Mouse (Mus musculus) MEL (cell line): ENCODE measurements around the gene Itgb2. TPM values are rescaled to one million over a fixed set of nuclear protein-coding genes. Genes with fewer than 3 reads are reported as not detected.
A peak's percentile ranks its signal among the peaks of the same experiment; 100 is the strongest.

Source experiments
- DNase-seq: peaks from one replicate; pipeline ENCODE4 v3.0.0; 2011; ENCODE audit warnings: low read depth, low spot score
- H3K27ac ChIP-seq: 2 replicates; pipeline ENCODE4 v1.5.1; 2012; ENCODE audit warnings: low read depth, mild to moderate bottlenecking, control low read depth, low read length, moderate library complexity; ENCODE audit not compliant: control insufficient read depth
- H3K27me3 ChIP-seq, 2 experiments: fragments of 150-350 bp in 1 of 2; sonication (generic) in 1 of 2; 2 replicates each; pipeline ENCODE4 v1.6.1; 2012; ENCODE audit warnings: low read length in 2 of 2, mild to moderate bottlenecking in 2 of 2, improper control_type of control experiment in 1 of 2, moderate library complexity in 1 of 2; ENCODE audit not compliant: insufficient read depth in 2 of 2, control insufficient read depth in 1 of 2
- H3K36me3 ChIP-seq, 2 experiments: 2 replicates each; pipeline ENCODE4 v1.6.1; 2012 to 2014; ENCODE audit warnings: low read length in 2 of 2, improper control_type of control experiment in 1 of 2, inconsistent platforms in 1 of 2, mild to moderate bottlenecking in 1 of 2; ENCODE audit not compliant: insufficient read depth in 2 of 2, control insufficient read depth in 1 of 2
- H3K4me1 ChIP-seq, 2 experiments: fragments of 150-350 bp in 1 of 2; sonication (generic) in 1 of 2; 2 replicates each; pipeline ENCODE4 v1.6.1; 2012; ENCODE audit warnings: low read length in 2 of 2, improper control_type of control experiment in 1 of 2, mild to moderate bottlenecking in 1 of 2; ENCODE audit not compliant: insufficient read depth in 2 of 2, control insufficient read depth in 1 of 2
- H3K4me3 ChIP-seq, 2 experiments: fragments of 150-350 bp in 1 of 2; sonication (generic) in 1 of 2; 2 replicates each; pipeline ENCODE4 v1.5.1; 2012; ENCODE audit warnings: low read depth in 2 of 2, low read length in 2 of 2, mild to moderate bottlenecking in 2 of 2, moderate library complexity in 2 of 2, control low read depth in 1 of 2, improper control_type of control experiment in 1 of 2; ENCODE audit not compliant: control insufficient read depth in 1 of 2, insufficient read depth in 1 of 2
- H3K79me2 ChIP-seq: 2 replicates; pipeline ENCODE4 v1.6.1; 2012; ENCODE audit warnings: mild to moderate bottlenecking, low read length, moderate library complexity; ENCODE audit not compliant: control insufficient read depth, poor library complexity, insufficient read depth
- H3K9ac ChIP-seq: 2 replicates; pipeline ENCODE4 v1.6.1; 2012; ENCODE audit warnings: low read depth, mild to moderate bottlenecking, control low read depth, low read length, moderate library complexity; ENCODE audit not compliant: control insufficient read depth, poor library complexity, severe bottlenecking
- H3K9me3 ChIP-seq: fragments of 150-350 bp; sonication (generic); replicated peaks from 2 replicates; pipeline ENCODE4 v1.6.1; 2012; ENCODE audit warnings: mild to moderate bottlenecking, low read length, improper control_type of control experiment, moderate library complexity; ENCODE audit not compliant: insufficient read depth
- CHD1 ChIP-seq: IDR thresholded peaks from 2 replicates; pipeline ENCODE4 v1.6.1; 2012; ENCODE audit warnings: low read depth, mild to moderate bottlenecking, inconsistent platforms, low read length, improper control_type of control experiment
- E2F4 ChIP-seq: IDR thresholded peaks from 2 replicates; pipeline ENCODE4 v1.6.1; 2011; ENCODE audit warnings: low read depth, low read length, improper control_type of control experiment, borderline replicate concordance
- EP300 ChIP-seq, 2 experiments: IDR thresholded peaks; 2 replicates each; pipeline ENCODE4 v1.6.1; 2011; ENCODE audit warnings: improper control_type of control experiment in 2 of 2, low read length in 2 of 2, low read depth in 1 of 2, mild to moderate bottlenecking in 1 of 2
- JUND ChIP-seq: IDR thresholded peaks from 2 replicates; pipeline ENCODE4 v1.6.1; 2011; ENCODE audit warnings: low read depth, mild to moderate bottlenecking, improper control_type of control experiment, low read length
- MAX ChIP-seq: IDR thresholded peaks from 2 replicates; pipeline ENCODE4 v1.6.1; 2011; ENCODE audit warnings: low read length, improper control_type of control experiment
- MEF2A ChIP-seq: IDR thresholded peaks from 2 replicates; pipeline ENCODE4 v1.6.1; 2014; ENCODE audit warnings: low read depth, mild to moderate bottlenecking, inconsistent platforms, low read length, improper control_type of control experiment; ENCODE audit not compliant: poor library complexity, insufficient replicate concordance, severe bottlenecking; ENCODE audit errors: extremely low read depth
- MXI1 ChIP-seq: IDR thresholded peaks from 2 replicates; pipeline ENCODE4 v1.6.1; 2011; ENCODE audit warnings: mild to moderate bottlenecking, low read depth, low read length, improper control_type of control experiment
- MYB ChIP-seq: IDR thresholded peaks from 2 replicates; pipeline ENCODE4 v1.6.1; 2011; ENCODE audit warnings: mild to moderate bottlenecking, low read depth, low read length, improper control_type of control experiment
- MYC ChIP-seq: IDR thresholded peaks from 2 replicates; pipeline ENCODE4 v1.6.1; 2011; ENCODE audit warnings: low read depth, mild to moderate bottlenecking, low read length, improper control_type of control experiment, moderate library complexity
- POLR2AphosphoS2 ChIP-seq: IDR thresholded peaks from 2 replicates; pipeline ENCODE4 v1.6.1; 2011; ENCODE audit warnings: low read length, improper control_type of control experiment
- POLR2AphosphoS5 ChIP-seq: IDR thresholded peaks from 2 replicates; pipeline ENCODE4 v1.6.1; 2012; ENCODE audit warnings: low read depth, borderline replicate concordance, mild to moderate bottlenecking, inconsistent platforms, low read length, moderate library complexity, mixed read lengths
- RCOR1 ChIP-seq: IDR thresholded peaks from 2 replicates; pipeline ENCODE4 v1.6.1; 2012; ENCODE audit warnings: low read depth, mild to moderate bottlenecking, inconsistent platforms, low read length, improper control_type of control experiment
- TAL1 ChIP-seq: IDR thresholded peaks from 2 replicates; pipeline ENCODE4 v1.6.1; 2012; ENCODE audit warnings: mild to moderate bottlenecking, inconsistent platforms, low read length, moderate library complexity, mixed read lengths
- TCF12 ChIP-seq: IDR thresholded peaks from 2 replicates; pipeline ENCODE4 v1.6.1; 2014; ENCODE audit warnings: low read depth, mild to moderate bottlenecking, inconsistent platforms, low read length, improper control_type of control experiment, moderate library complexity
- USF2 ChIP-seq, 2 experiments: IDR thresholded peaks; 2 replicates each; pipeline ENCODE4 v1.6.1; 2011 to 2012; ENCODE audit warnings: improper control_type of control experiment in 2 of 2, low read length in 2 of 2, borderline replicate concordance in 1 of 2, inconsistent platforms in 1 of 2, low read depth in 1 of 2, mild to moderate bottlenecking in 1 of 2; ENCODE audit not compliant: insufficient read depth in 1 of 2
- ZNF384 ChIP-seq: IDR thresholded peaks from 2 replicates; pipeline ENCODE4 v1.6.1; 2012; ENCODE audit warnings: low read depth, mild to moderate bottlenecking, inconsistent platforms, low read length, improper control_type of control experiment
- polyA plus RNA-seq, 2 experiments: library from polyadenylated mRNA; stranded (reverse) in 1 of 2; unstranded in 1 of 2; fragments of >175 nt in 1 of 2; fragments of >200 nt in 1 of 2; gene quantifications; 2 replicates each; pipeline versions ENCODE4 v1.2.1 to v1.2.4; 2012; ENCODE audit warnings: low replicate concordance in 2 of 2, low read depth in 1 of 2; ENCODE audit not compliant: insufficient read length in 2 of 2, insufficient read depth in 1 of 2, missing spikeins in 1 of 2
- total RNA-seq: library from RNA; depleted of rRNA; stranded (reverse); fragments of 300-350 nt; gene quantifications from 2 replicates; pipeline ENCODE4 v1.2.3, GENCODE M21; 2012

Itgb2 gene
- total and polyA plus RNA-seq, 3 experiments, result 36.9 to 45.8 TPM; not detected in 1

DNA sequence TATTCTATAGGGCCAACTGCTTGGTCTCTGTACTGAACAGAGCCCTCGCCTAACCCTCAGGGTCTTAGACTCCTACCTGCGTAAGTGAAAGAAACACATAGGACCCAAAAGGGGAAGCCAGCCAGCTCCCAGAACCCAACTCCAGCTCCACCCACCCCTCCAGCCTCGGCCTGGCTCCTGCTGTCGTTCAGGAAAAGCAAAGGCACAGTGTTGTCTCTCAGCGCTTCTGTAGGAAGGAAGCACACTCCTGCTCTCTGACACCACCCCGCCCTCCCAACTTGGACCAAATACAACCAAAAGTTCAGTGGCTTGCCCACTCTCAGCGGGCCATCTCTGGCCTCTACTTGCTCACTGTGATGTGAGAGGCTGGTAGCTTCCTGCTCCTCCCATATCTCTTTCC lies 6.7 kb upstream of the Itgb2 start:
- Histone ChIP-seq H3K9me3 (no peaks in the 10 kb centered on the region), H3K36me3 (peaks cover 0 to 6% of the 10 kb centered on the region in 2 experiments; a peak in 2 of 4 replicates), H3K27ac (no peak overlapping the region), H3K4me3 (peak overlapping the region; percentile 17 to 26; a peak in 3 of 4 replicates), H3K4me1 (peaks cover 0 to 11% of the 10 kb centered on the region in 2 experiments; a peak in 2 of 4 replicates), H3K27me3 (no peaks in the 10 kb centered on the region), H3K9ac (peak overlapping the region; percentile 46), H3K79me2 (no peaks in the 10 kb centered on the region)
- peak; percentile 65 for DNase-seq
- TF ChIP-seq E2F4, result no peak

DNA sequence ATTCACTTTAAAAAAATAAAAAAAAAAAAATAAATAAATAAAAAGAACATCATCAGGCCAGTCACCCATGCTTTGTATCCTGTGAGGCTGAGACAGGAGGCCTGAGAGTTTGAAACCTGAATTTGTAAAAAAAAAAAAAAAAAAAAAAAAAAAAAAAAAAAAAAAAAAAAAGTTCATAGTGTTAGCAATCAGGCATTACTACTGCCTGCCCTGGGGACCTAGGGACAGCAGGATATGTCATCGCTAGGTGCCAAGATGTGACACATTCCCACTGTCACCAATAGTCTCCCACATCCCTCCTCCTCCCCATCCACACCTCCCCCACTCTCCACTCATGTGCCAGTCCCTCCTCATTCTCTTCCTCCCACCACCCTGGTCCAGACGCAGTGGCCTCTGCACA lies 3.6 kb upstream of the Itgb2 start:
- Histone ChIP-seq H3K79me2 (peaks cover 4% of the 10 kb centered on the region), H3K9me3 (no peaks in the 10 kb centered on the region), H3K9ac (no peak overlapping the region), H3K36me3 (peaks cover 0 to 15% of the 10 kb centered on the region in 2 experiments; a peak in 2 of 4 replicates), H3K27ac (no peak overlapping the region), H3K27me3 (no peaks in the 10 kb centered on the region), H3K4me3 (no peak overlapping the region), H3K4me1 (peaks cover 0 to 26% of the 10 kb centered on the region in 2 experiments; a peak in 3 of 4 replicates)
- DNase-seq, result no peak
- TF ChIP-seq MXI1, result no peak
- peak; percentile 81 for TF ChIP-seq ZNF384

DNA sequence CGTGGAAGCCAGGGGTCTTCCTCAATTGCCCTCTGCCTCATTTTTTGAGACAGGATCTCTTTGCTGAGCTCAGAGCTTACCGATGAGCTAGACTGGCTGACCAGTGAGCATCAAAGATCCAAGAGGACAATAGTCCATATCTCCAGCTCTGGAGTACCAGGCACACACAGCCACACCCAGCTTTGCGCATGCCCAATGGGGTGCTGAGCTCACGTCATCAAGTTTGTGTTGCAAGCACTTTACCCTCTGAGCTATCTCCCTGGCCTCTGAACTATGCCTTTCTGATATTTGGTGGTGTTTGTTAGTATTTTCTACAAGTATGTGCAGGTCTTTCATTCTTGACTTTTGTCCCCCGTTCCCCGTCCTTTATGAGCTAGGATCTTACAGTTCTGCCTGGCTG lies 1.4 kb upstream of the Itgb2 start:
- Histone ChIP-seq H3K27me3 (no peaks in the 10 kb centered on the region), H3K9me3 (no peaks in the 10 kb centered on the region), H3K4me3 (no peak overlapping the region), H3K9ac (no peak overlapping the region), H3K27ac (no peak overlapping the region), H3K36me3 (peaks cover 0 to 17% of the 10 kb centered on the region in 2 experiments; a peak in 2 of 4 replicates), H3K79me2 (peaks cover 7% of the 10 kb centered on the region), H3K4me1 (peaks cover 0 to 26% of the 10 kb centered on the region in 2 experiments; a peak in 3 of 4 replicates)
- DNase-seq, result no peak
- TF ChIP-seq CHD1 (no peak), MYC (0 out of 2 replicates have a peak, but pooled peaks have one; percentile 2)

DNA sequence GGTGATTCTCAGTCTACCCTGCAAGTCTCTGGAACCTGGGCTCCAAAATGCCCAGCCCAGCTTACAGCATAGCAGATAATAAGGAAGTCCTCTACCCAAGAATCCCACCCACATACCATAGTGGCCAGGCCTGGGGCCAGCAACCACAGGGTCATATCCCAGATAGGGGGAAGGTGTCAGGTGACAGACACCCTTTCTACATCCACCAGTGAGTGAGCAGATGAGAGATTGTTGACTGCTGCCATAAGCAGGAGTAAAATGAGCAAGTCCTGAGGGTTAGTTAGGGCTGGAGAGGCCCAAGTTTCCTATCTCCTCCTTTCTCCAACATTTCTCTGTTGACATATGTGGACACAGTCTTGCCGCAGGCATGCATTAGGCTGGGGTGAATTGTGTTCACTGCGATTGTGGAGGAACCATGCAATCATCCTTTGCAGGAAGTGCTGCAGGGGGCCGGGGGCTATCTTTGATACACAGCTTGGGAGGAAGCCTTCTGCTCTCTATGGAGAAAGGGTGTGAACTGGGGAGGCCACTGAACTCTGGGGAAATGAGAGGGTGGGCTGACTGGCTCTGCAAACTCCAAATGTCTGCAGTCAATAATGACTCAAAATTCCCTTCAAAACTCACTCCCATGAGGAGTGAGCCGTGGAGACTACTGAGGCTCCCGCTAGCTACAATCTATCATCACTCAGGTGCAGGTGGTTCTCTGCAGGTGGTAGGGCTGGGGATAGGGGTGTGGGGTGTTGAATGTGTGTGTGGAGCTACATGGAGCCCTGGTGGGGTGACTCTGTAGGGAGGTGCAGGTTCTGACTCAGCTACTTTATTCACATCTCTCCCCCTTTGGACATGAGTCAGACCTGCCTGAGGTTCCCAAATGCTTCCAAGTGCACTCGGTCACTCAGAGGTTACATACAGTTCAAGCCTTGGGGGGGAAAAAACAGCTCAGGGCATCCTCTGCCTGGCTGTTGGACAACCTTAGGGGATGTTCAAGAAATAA lies 1.3 kb downstream of the Itgb2 start:
- Histone ChIP-seq H3K27me3 (no peaks in the 10 kb centered on the region), H3K4me1 (peaks cover 0 to 27% of the 10 kb centered on the region in 2 experiments; a peak in 3 of 4 replicates), H3K9ac (peak overlapping the region; percentile 78), H3K27ac (peak overlapping the region; percentile 84), H3K36me3 (peaks cover 0 to 19% of the 10 kb centered on the region in 2 experiments; a peak in 2 of 4 replicates), H3K79me2 (peaks cover 9% of the 10 kb centered on the region), H3K9me3 (no peaks in the 10 kb centered on the region), H3K4me3 (peak overlapping the region; percentile 69 to 75)
- DNase-seq, result peak; percentile 85
- TF ChIP-seq JUND, result no peak
- TF ChIP-seq MYC, result no peak
- TF ChIP-seq TAL1, result peak; percentile 92
- peak; percentile 38 for TF ChIP-seq MAX
- TF ChIP-seq TCF12, result peak; percentile 65; the same call in 1 of the 2 replicates
- peak; percentile 7 to 70; a peak in 3 of 4 replicates for TF ChIP-seq EP300 (IDR thresholded peaks at IDR 0.05; ENCODE audit: low read depth in 1 of 2, low read length in 2 of 2)
- no peak for TF ChIP-seq POLR2AphosphoS5
- no peak for TF ChIP-seq POLR2AphosphoS2
- no peak for TF ChIP-seq MEF2A
- no peak for TF ChIP-seq MYB
- no peak for TF ChIP-seq USF2 (IDR thresholded peaks at IDR 0.05; ENCODE audit: borderline replicate concordance in 1 of 2, insufficient read depth in 1 of 2, low read depth in 1 of 2, low read length in 2 of 2)
- TF ChIP-seq RCOR1, result no peak
